Mouse (Mus musculus): Measurements from ENCODE around the gene Atad5. TPM values are rescaled to one million over a fixed set of nuclear protein-coding genes. Genes with fewer than 3 reads are reported as not detected.
"Not testable (repeated sequence)": the region's sequence is repeated elsewhere in the genome, so short reads cannot be mapped to it uniquely, and the experiment has no call there.

Gene Atad5
- polyA plus RNA-seq, 1 experiment from 2014 or later = 16.2 TPM

GRCm38 (mm10) chr11:80141825-80142521, 52.8 kb downstream of the Atad5 start, which contains the start of gene Tefm:
Gene Tefm, minus strand, starts transcription at chr11:80142175.
- peak; percentile 94 for ATAC-seq (ENCODE audit: insufficient read depth)
- Histone ChIP-seq H3K4me2 (peak within 1 kb of the TSS; percentile 82), H3K9me3 (ENCODE audit: low read depth, low read length) (no peaks in the 10 kb centered on the region), H3K27me3 (ENCODE audit: insufficient read depth, low read length) (no peaks in the 10 kb centered on the region), H3K4me3 (ENCODE audit: low read depth, low read length) (peak within 1 kb of the TSS; percentile 88), H3K4me1 (ENCODE audit: insufficient read depth) (no peaks in the 10 kb centered on the region), H3K36me3 (ENCODE audit: insufficient read depth) (peaks cover 20% of the 10 kb centered on the region; the same call in 1 of the 2 replicates), H3K27ac (ENCODE audit: low read depth) (peak within 1 kb of the TSS; percentile 84), H3K9ac (peak within 1 kb of the TSS; percentile 85)
- DNase-seq = peak; percentile 94
- under 1% methylated on average over 40 of the region's 40 CpGs for WGBS
- no peak for TF ChIP-seq CTCF (IDR thresholded peaks at IDR 0.05; ENCODE audit: low read depth)

- WGBS = 44% methylated on average over 8 of the region's 8 CpGs
- no peaks in the 10 kb centered on the region for H3K27me3 ChIP-seq (ENCODE audit: insufficient read depth, low read length)
- no peak for ATAC-seq (ENCODE audit: insufficient read depth)
- H3K4me1 ChIP-seq (ENCODE audit: insufficient read depth) = no peaks in the 10 kb centered on the region
- H3K9me3 ChIP-seq (ENCODE audit: low read depth, low read length) = no peaks in the 10 kb centered on the region
- peaks cover 12% of the 10 kb centered on the region; the same call in 1 of the 2 replicates for H3K36me3 ChIP-seq (ENCODE audit: insufficient read depth)
- DNase-seq = no peak
- H3K4me3 ChIP-seq (ENCODE audit: low read depth, low read length) = peak overlapping the region; percentile 88; the same call in 1 of the 2 replicates
- peak overlapping the region; percentile 85; the same call in 1 of the 2 replicates for H3K9ac ChIP-seq
- H3K27ac ChIP-seq (ENCODE audit: low read depth) = no peak overlapping the region
- no peak for TF ChIP-seq CTCF (IDR thresholded peaks at IDR 0.05; ENCODE audit: low read depth)
- peak overlapping the region; percentile 82 for H3K4me2 ChIP-seq
Observed at GRCm38 (mm10) chr11:80142872-80143271, 53.7 kb downstream of the Atad5 start.

- no peaks in the 10 kb centered on the region for H3K27me3 ChIP-seq (ENCODE audit: insufficient read depth, low read length)
- DNase-seq (no peak), ATAC-seq (ENCODE audit: insufficient read depth) (no peak)
- no peak overlapping the region for H3K4me3 ChIP-seq (ENCODE audit: low read depth, low read length)
- H3K9me3 ChIP-seq (ENCODE audit: low read depth, low read length) = no peaks in the 10 kb centered on the region
- H3K4me2 ChIP-seq = no peak overlapping the region
- H3K27ac ChIP-seq (ENCODE audit: low read depth) = no peak overlapping the region
- H3K4me1 ChIP-seq (ENCODE audit: insufficient read depth) = no peaks in the 10 kb centered on the region
- H3K36me3 ChIP-seq (ENCODE audit: insufficient read depth) = no peaks in the 10 kb centered on the region
- 33% methylated on average over 10 of the region's 10 CpGs for WGBS
- TF ChIP-seq CTCF (IDR thresholded peaks at IDR 0.05; ENCODE audit: low read depth) = no peak
- no peak overlapping the region for H3K9ac ChIP-seq
Observed at GRCm38 (mm10) chr11:80145787-80146275, 56.6 kb downstream of the Atad5 start.

GRCm38 (mm10) chr11:80147748-80148147, 58.5 kb downstream of the Atad5 start:
- no peaks in the 10 kb centered on the region for H3K4me1 ChIP-seq (ENCODE audit: insufficient read depth)
- DNase-seq = no peak
- 72% methylated on average over 6 of the region's 6 CpGs for WGBS
- no peak for ATAC-seq (ENCODE audit: insufficient read depth)
- H3K9ac ChIP-seq = no peak overlapping the region
- H3K36me3 ChIP-seq (ENCODE audit: insufficient read depth) = no peaks in the 10 kb centered on the region
- H3K9me3 ChIP-seq (ENCODE audit: low read depth, low read length) = no peaks in the 10 kb centered on the region
- no peaks in the 10 kb centered on the region for H3K27me3 ChIP-seq (ENCODE audit: insufficient read depth, low read length)
- no peak overlapping the region for H3K4me2 ChIP-seq
- TF ChIP-seq CTCF (IDR thresholded peaks at IDR 0.05; ENCODE audit: low read depth) = no peak
- H3K4me3 ChIP-seq (ENCODE audit: low read depth, low read length) = no peak overlapping the region
- no peak overlapping the region for H3K27ac ChIP-seq (ENCODE audit: low read depth)

GRCm38 (mm10) chr11:80148313-80148712, 59.1 kb downstream of the Atad5 start:
- Histone ChIP-seq H3K27ac (ENCODE audit: low read depth) (no peak overlapping the region), H3K4me1 (ENCODE audit: insufficient read depth) (no peaks in the 10 kb centered on the region), H3K9me3 (ENCODE audit: low read depth, low read length) (no peaks in the 10 kb centered on the region), H3K9ac (no peak overlapping the region), H3K27me3 (ENCODE audit: insufficient read depth, low read length) (peaks cover 5% of the 10 kb centered on the region; the same call in 1 of the 2 replicates), H3K4me2 (no peak overlapping the region), H3K4me3 (ENCODE audit: low read depth, low read length) (no peak overlapping the region), H3K36me3 (ENCODE audit: insufficient read depth) (no peaks in the 10 kb centered on the region)
- 26% methylated on average over 1 of the region's 1 CpGs for WGBS
- DNase-seq (peak; percentile 12), ATAC-seq (ENCODE audit: insufficient read depth) (no peak)
- TF ChIP-seq CTCF (IDR thresholded peaks at IDR 0.05; ENCODE audit: low read depth) = no peak

- not testable (repeated sequence) for H3K36me3 ChIP-seq (ENCODE audit: insufficient read depth); H3K4me3 ChIP-seq (ENCODE audit: low read depth, low read length); DNase-seq; H3K27ac ChIP-seq (ENCODE audit: low read depth); H3K4me1 ChIP-seq (ENCODE audit: insufficient read depth); H3K9me3 ChIP-seq (ENCODE audit: low read depth, low read length); ATAC-seq (ENCODE audit: insufficient read depth); H3K9ac ChIP-seq; H3K4me2 ChIP-seq
- H3K27me3 ChIP-seq (ENCODE audit: insufficient read depth, low read length) = peaks cover 11% of the 10 kb centered on the region
- 38% methylated on average over 1 of the region's 4 CpGs for WGBS
Observed at GRCm38 (mm10) chr11:80148974-80149373, 59.8 kb downstream of the Atad5 start.

- no peak for DNase-seq
- H3K4me1 ChIP-seq (ENCODE audit: insufficient read depth) = no peaks in the 10 kb centered on the region
- no peaks in the 10 kb centered on the region for H3K9me3 ChIP-seq (ENCODE audit: low read depth, low read length)
- H3K4me3 ChIP-seq (ENCODE audit: low read depth, low read length) = no peak overlapping the region
- 77% methylated on average over 8 of the region's 8 CpGs for WGBS
- no peak overlapping the region for H3K9ac ChIP-seq
- TF ChIP-seq CTCF (IDR thresholded peaks at IDR 0.05; ENCODE audit: low read depth) = no peak
- H3K4me2 ChIP-seq = no peak overlapping the region
- ATAC-seq (ENCODE audit: insufficient read depth) = no peak
- no peak overlapping the region for H3K27ac ChIP-seq (ENCODE audit: low read depth)
- no peaks in the 10 kb centered on the region for H3K36me3 ChIP-seq (ENCODE audit: insufficient read depth)
- peaks cover 17% of the 10 kb centered on the region for H3K27me3 ChIP-seq (ENCODE audit: insufficient read depth, low read length)
Observed at GRCm38 (mm10) chr11:80149412-80150023, 60.3 kb downstream of the Atad5 start.

Data from lung, embryonic 14.5 days (tissue).